Comparison of ENCODE assay signal across 23 mouse cellular contexts in the genomic region with DNA sequence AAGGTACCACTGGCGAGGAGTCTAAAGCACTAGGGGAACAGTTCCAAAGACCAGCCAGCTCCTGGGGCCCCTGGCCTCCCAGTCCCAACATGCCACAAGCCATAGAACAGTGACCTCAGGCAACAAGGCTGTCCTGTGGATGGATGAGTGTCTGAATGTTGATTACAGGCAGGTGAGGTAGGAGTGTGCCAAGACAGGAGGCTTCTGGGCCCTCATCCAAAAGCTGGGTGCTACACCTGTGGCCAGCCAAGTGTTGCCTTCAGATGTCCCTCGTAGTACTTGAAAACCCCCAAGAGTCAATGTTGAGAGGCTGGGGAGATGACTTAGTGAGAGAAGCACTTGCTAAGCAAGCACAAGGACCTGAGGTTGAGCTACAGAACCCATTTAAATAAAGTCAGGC.
"Had no signal": no experiment of that assay in that cellular context is flagged by ENCODE, and none has a peak within 500 bp of the region (broad histone marks: within the 10 kb centered on the region; RNA-seq: fewer than 3 reads in every experiment).

No protein-coding gene starts in this region.

- DNase-seq: gastrocnemius, adult 2 months; gastrocnemius, postnatal 10 days; gastrocnemius, postnatal 25 days; heart, adult 18-20 months; heart, postnatal 10 days; heart, postnatal 4 days; kidney, adult 18-20 months; kidney, adult 8-10 months; kidney, postnatal 10 days; kidney, postnatal 25 days; kidney, postnatal 4 days; liver; liver, embryonic 13.5 days had no signal

- H3K4me3 ChIP-seq: gastrocnemius, adult 2 months; heart, embryonic 10.5 days; heart, embryonic 12.5 days; hindbrain, embryonic 10.5 days; hindbrain, embryonic 12.5 days; intestine, embryonic 15.5 days; layer of hippocampus, adult 2 months; limb, embryonic 10.5 days; limb, embryonic 12.5 days; liver, embryonic 13.5 days; liver, embryonic 15.5 days had no signal

- H3K27ac ChIP-seq: gastrocnemius, adult 2 months; heart, embryonic 10.5 days; hindbrain, embryonic 10.5 days; hindbrain, embryonic 12.5 days; hindbrain, embryonic 14.5 days; intestine, embryonic 15.5 days; layer of hippocampus, adult 2 months; limb, embryonic 10.5 days; limb, embryonic 12.5 days; liver, embryonic 13.5 days; liver, embryonic 15.5 days had no signal
